Mouse (Mus musculus) c-Kit-positive CD71-positive TER-119-positive erythroid progenitor cells, embryonic 14.5 days (primary cell): ENCODE measurements around the gene Kcnip2.
A peak's percentile ranks its signal among the peaks of the same experiment; 100 is the strongest.

Experiments used
- DNase-seq: peaks from one replicate; pipeline ENCODE4 v3.0.0-alpha.2; 2013; ENCODE audit warnings: low spot score

Gene Kcnip2

DNA sequence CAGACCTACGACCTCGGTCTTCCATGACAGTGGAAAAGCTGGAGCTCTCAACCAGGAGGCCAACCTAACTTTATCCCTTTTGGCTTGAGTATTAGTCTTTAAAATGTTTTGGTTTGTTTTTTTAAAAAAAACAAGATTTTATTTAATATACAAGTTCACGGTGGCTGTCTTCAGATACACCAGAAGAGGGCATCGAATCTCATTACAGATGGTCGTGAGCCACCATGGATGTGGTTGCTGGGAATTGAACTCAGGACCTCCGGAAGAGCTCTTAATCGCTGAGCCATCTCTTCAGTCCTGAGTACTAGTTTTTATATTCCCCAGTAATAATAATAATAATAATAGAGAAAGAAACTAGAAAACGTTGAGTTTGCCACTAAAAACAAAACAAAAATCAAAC, 34.2 kb downstream of the Kcnip2 start:
- DNase-seq = no peak

DNA sequence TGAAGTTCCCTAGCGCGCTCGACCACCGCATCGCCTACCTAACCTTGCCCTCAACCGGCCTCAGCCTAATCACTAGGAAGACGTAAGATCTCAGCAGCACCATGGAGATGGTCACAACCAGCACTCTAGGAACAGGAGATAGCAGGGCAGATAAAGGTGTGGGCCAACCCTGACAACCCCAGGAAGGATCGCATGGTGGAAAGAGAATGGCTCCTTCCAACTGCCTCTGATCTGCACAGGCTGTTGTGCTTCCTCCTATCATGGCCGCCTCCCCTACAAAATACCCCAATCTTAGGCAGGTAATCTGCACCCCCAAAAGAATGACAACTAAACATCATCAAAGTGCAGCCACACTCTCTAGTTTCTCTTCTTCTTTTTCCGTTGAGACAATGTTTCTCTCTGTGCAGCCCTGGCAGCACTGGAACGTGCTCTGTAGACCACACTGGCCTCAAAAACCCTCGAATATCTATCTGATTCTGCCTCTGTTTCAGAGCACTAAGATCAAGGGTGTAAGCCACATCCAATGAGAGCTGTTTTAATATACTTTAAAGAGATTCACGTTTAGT, 35.4 kb downstream of the Kcnip2 start:
- DNase-seq = no peak

DNA sequence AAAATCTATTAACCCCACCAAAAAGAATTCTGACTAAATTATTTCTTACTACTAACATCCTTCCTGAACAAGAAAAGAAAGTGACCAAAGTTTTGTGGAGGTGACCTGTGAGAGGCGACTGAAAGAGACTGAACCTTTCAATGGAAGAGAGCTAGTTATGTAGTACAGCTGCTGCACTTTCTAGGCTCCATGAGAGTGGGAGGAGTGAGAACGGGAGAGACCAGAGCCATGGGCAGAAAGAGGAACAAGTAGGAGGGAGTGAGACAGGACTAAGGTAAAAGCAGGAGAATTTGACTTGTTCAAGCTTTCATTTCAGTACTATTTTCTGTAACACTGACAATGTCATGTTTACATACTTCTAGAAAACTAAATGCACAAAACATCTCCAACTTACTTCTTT, 40.4 kb downstream of the Kcnip2 start:
- DNase-seq = no peak

- no peak for DNase-seq
Measured at GRCm38 (mm10) chr19:45771501-45771900, 44.4 kb downstream of the Kcnip2 start.

- no peak for DNase-seq
Measured at GRCm38 (mm10) chr19:45760810-45761209, 55.1 kb downstream of the Kcnip2 start.

DNA sequence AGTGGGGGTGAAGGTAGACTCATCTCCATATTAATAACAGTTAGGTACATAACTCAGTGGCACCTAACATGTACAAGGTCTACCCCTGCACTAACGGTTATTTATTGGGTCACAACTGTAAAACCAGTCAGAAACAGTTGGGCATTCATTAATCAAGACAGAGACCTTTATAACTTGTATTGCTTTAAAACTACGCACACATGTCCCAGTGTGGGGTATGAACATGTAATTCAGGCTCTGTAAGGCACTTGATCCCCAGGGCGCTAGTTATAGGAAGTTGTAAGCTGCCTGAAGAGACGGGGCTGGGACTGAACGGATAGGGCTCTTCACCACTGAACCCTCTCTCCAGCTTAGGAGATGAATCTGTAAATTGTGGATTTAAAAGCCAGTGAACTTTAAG, 57.2 kb downstream of the Kcnip2 start:
- DNase-seq = no peak

- no peak for DNase-seq
Measured at GRCm38 (mm10) chr19:45753551-45753950, 62.3 kb downstream of the Kcnip2 start.

GRCm38 (mm10) chr19:45751881-45752280, 64.0 kb downstream of the Kcnip2 start:
- no peak for DNase-seq

DNA sequence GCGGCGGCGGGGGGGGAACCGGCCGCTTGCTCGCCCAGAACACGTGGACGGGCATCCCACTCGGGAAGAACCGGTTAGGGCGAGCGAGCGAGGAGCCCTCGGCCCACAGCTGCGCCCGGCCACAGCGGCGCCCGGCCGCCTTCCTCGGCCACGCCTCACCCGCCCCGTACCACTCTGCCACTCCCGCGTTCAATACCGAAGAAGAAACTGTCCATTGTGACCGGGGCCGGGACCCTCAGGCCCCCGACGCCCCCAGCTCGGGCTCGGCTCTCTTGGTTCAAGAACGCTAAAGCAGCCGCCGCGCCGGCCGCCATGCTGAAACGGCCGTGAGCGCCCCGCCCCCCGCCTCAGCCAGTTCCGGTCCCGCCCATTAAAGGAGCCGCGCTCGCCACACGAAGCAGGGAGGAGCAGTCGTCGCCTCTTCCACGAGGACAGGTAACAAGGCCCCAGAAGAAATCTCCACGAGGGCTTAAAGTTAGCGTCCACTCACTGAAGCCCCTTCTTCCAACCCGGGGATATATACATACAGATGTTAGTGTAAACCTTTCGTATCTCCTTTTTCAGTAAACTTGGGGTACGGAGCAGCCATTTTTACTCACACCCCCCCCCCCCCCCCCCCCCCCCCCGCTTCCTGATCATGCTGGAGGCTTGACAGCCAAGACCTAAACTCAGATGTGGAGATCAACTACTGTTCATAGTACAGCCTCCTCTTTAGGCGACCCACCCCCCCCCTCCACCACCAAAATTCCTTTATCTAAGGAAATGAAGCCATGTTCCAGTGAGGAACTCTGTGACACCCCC, 66.4 kb downstream of the Kcnip2 start, which contains the start of gene Npm3:
Npm3 (minus strand) TSS at position 349 of the 801 bp plus-strand sequence.
- peak; percentile 81 for DNase-seq

GRCm38 (mm10) chr19:45748691-45749242, 67.1 kb downstream of the Kcnip2 start:
- DNase-seq = no peak

DNA sequence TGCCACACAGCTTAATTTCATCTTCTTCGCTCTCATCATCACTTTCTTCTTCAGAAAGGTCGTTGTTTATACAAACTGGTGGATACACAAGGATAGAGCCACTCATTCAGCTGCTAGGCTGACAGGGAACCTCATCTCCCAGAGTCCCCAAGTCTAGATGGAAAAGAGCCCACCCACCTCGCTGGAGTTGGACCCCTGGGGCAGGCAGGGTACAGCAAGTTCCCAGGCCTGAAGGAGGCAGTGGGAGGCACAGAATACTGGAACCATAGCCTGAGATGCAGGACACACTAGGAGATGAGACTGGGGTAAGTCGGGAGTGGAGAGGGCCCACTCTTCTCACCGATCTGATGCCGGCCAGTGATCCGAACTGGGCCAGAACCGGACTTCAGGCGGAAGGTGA, 67.7 kb downstream of the Kcnip2 start:
- no peak for DNase-seq

DNA sequence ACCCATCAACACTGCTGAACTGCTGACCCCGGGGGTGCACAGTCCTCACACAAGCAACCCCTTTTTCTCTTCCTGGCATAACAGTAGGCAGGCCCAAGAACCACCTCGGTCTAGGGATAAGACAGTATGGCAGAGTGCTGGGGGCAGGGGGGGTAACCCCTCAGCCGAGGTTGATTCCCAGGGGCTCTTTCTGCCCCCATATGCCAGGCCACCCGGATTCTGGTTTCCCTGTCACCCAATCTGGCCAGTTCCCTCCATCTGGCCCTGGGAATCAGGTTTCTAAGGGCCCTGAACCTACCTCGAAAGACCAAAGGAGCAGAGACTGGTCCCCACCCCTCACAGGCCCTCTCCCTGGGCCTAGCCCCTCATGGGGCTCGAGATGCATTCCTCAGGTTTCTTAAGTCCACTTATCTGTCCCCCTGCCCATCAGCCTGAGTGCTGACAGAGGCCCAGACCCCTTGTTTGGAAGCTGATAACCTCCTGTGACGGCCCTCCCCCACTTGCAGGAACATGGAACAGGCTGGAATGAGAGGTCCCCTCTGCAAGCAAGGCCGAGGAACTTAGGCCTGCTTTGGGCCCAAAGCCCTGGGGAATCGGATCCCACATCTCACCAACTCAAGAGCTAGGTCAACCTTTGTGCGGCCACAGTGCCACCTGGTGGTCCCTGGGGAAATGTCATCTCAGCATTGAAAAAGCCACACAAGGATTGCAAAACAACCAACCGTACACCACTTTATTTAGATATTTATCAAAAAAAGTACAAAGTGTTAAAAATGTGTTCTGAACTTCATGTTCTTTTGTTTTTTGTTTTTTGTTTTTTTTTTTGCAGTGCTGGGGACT, 68.6 kb downstream of the Kcnip2 start:
- DNase-seq = peak; percentile 85

- DNase-seq = peak; percentile 80
Measured at GRCm38 (mm10) chr19:45746153-45747020, 69.5 kb downstream of the Kcnip2 start.

GRCm38 (mm10) chr19:45745344-45746152, 70.3 kb downstream of the Kcnip2 start:
- DNase-seq = no peak

GRCm38 (mm10) chr19:45743619-45744018, 72.2 kb downstream of the Kcnip2 start:
- DNase-seq = no peak

DNA sequence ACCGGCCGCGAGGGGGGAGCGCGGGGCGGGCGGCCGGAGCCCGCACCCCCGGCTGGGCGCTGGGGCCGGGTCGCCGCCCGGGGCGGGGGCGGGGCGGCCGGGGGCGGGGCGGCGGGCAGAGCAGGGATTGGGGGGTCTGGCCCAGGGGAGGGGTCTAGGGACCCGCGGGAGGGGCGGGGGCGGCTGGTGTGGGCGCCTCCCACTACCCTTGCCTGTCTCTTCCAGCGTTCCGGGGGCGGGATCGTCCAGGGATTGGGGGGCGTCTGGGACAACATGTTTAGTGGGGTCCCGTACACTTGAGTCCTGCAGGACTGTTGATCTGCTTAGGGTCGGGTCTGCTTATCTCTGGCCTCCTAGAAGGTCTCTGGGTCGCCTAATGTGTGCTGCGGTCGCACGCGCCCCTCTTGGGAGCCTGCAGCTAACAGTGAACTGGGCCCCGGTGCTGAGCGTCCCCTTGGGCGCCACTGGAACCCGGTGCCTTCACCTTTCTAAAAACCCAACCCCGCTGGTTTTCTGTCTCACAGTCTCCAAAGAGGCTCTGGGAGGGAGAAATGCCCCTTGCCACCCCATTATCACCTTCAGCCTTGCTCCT, 72.8 kb downstream of the Kcnip2 start:
- DNase-seq = no peak

DNA sequence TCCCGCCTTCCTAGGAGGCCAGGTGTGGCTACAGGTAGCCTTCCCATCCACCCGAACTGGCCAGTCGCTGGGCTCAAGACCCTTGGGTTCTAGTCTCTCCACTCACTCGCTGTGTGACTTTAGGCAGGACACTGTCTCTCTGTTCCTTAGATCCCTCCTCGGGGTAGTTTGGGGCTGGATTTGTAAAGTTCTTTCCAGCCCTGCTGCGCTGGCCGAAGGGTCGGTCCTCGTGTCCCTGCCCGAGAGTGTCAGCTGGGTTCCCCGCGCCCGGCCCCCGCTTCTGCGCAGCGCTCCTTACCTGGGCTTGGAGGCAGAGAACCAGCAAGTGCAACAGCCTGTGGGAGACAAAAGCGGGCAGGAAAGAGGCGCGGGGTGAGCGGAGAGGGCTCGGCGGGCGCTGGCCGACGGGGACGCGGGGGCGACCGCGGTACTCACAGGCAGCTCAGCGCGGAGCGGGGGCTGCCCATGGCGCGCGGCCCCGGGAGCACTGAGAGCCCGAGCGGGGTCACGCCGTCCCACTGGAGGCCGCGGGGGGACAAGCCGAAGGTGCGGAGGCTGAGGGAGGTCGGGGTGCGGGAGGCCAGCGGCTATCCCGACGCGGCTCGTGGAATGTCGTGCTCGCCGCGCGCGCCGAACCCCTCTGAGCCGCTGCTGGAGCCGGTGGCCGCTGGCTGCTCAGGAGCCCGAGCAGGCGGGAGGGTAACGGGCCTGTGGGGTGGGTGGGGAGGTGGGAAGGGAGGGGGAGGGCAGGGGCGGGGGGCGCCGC, 73.5 kb downstream of the Kcnip2 start, which contains the start of gene Fgf8:
Fgf8 (minus strand) TSS at position 698 of the 766 bp plus-strand sequence.
- no peak for DNase-seq
